Mouse (Mus musculus) lung, embryonic 15.5 days (tissue): ENCODE measurements around the gene Defb47. TPM values are rescaled to one million over a fixed set of nuclear protein-coding genes. Genes with fewer than 3 reads are reported as not detected.

Experiments
- ATAC-seq: fragments of 200-750 bp; cut with Nextera tagmentation; 2 replicates; pipeline ENCODE4 v1.8.0; 2017; ENCODE audit warnings: moderate number of reproducible peaks, borderline replicate concordance; ENCODE audit not compliant: low FRiP score, low TSS enrichment; ENCODE audit errors: extremely low read depth
- H3K27ac ChIP-seq: fragments of 300-500 bp; sonication (generic); 2 replicates; pipeline ENCODE4 v1.5.1; 2015; ENCODE audit warnings: moderate library complexity, mild to moderate bottlenecking, inconsistent platforms
- H3K27me3 ChIP-seq: fragments of 300-500 bp; sonication (generic); 2 replicates; pipeline ENCODE4 v1.6.1; 2015; ENCODE audit warnings: inconsistent platforms
- H3K36me3 ChIP-seq: fragments of 300-500 bp; sonication (generic); 2 replicates; pipeline ENCODE4 v1.6.1; 2015; ENCODE audit warnings: inconsistent platforms
- H3K4me1 ChIP-seq: fragments of 300-500 bp; sonication (generic); 2 replicates; pipeline ENCODE4 v1.6.1; 2015; ENCODE audit warnings: inconsistent platforms
- H3K4me2 ChIP-seq: fragments of 300-500 bp; sonication (generic); 2 replicates; pipeline ENCODE4 v1.6.1; 2015; ENCODE audit warnings: inconsistent platforms, mild to moderate bottlenecking, moderate library complexity
- H3K4me3 ChIP-seq: fragments of 300-500 bp; sonication (generic); 2 replicates; pipeline ENCODE4 v1.5.1; 2015; ENCODE audit warnings: mild to moderate bottlenecking, inconsistent platforms
- H3K9ac ChIP-seq: fragments of 300-500 bp; sonication (generic); 2 replicates; pipeline ENCODE4 v1.6.1; 2015; ENCODE audit warnings: inconsistent platforms
- H3K9me3 ChIP-seq: fragments of 300-500 bp; sonication (generic); 2 replicates; pipeline ENCODE4 v1.6.1; 2016; ENCODE audit warnings: inconsistent platforms
- WGBS: fragments of 180-500 bp; shearing (Covaris S2); methylation state at CpG from one replicate; pipeline ENCODE4 v1.1.7; 2015; 5-methylcytosine and 5-hydroxymethylcytosine counted together
- polyA plus RNA-seq: library from polyadenylated mRNA; unstranded; fragments of >200 nt; fragmentation: Nextera tagmentation; extraction: Ambion mirVana; gene quantifications from 2 replicates; pipeline ENCODE4 v1.2.1, GENCODE M21; 2015

Gene Defb47
- polyA plus RNA-seq, result not detected in 2 replicates

GRCm38 (mm10) chr14:62997777-62998176 is at the start of gene Defb47:
Gene Defb47, plus strand, starts transcription at chr14:62998077.
- no peaks in the 10 kb centered on the region for H3K4me1 ChIP-seq
- H3K27me3 ChIP-seq, result no peaks in the 10 kb centered on the region
- no peaks in the 10 kb centered on the region for H3K9me3 ChIP-seq
- H3K27ac ChIP-seq, result no peak within 1 kb of the TSS
- no peaks in the 10 kb centered on the region for H3K36me3 ChIP-seq
- WGBS, result 82% methylated on average over 8 of the region's 8 CpGs
- no peak within 1 kb of the TSS for H3K4me2 ChIP-seq
- no peak for ATAC-seq
- no peak within 1 kb of the TSS for H3K4me3 ChIP-seq
- no peak within 1 kb of the TSS for H3K9ac ChIP-seq

- no peaks in the 10 kb centered on the region for H3K9me3 ChIP-seq
- no peak overlapping the region for H3K4me3 ChIP-seq
- 88% methylated on average over 9 of the region's 9 CpGs for WGBS
- H3K4me1 ChIP-seq, result no peaks in the 10 kb centered on the region
- no peaks in the 10 kb centered on the region for H3K27me3 ChIP-seq
- no peak overlapping the region for H3K4me2 ChIP-seq
- no peak overlapping the region for H3K27ac ChIP-seq
- ATAC-seq, result no peak
- H3K36me3 ChIP-seq, result peaks cover 20% of the 10 kb centered on the region; the same call in 1 of the 2 replicates
- H3K9ac ChIP-seq, result no peak overlapping the region
These were observed 41.8 kb upstream of the Defb47 start for GRCm38 (mm10) chr14:62956091-62956490.

GRCm38 (mm10) chr14:62963632-62964031 is 34.2 kb upstream of the Defb47 start:
- Histone ChIP-seq H3K4me1 (0 out of 2 replicates have a peak, but pooled peaks cover 4% of the 10 kb centered on the region), H3K27ac (no peak overlapping the region), H3K4me2 (no peak overlapping the region), H3K36me3 (peaks cover 3% of the 10 kb centered on the region; the same call in 1 of the 2 replicates), H3K9ac (no peak overlapping the region), H3K4me3 (no peak overlapping the region), H3K9me3 (no peaks in the 10 kb centered on the region), H3K27me3 (no peaks in the 10 kb centered on the region)
- WGBS, result 76% methylated on average over 4 of the region's 4 CpGs
- no peak for ATAC-seq

GRCm38 (mm10) chr14:62965342-62965741 is 32.5 kb upstream of the Defb47 start:
- no peak overlapping the region for H3K4me3 ChIP-seq
- 0 out of 2 replicates have a peak, but pooled peaks cover 4% of the 10 kb centered on the region for H3K4me1 ChIP-seq
- ATAC-seq, result no peak
- no peak overlapping the region for H3K27ac ChIP-seq
- no peaks in the 10 kb centered on the region for H3K9me3 ChIP-seq
- H3K9ac ChIP-seq, result no peak overlapping the region
- H3K27me3 ChIP-seq, result no peaks in the 10 kb centered on the region
- peak overlapping the region; percentile 49; the same call in 1 of the 2 replicates for H3K4me2 ChIP-seq
- 86% methylated on average over 5 of the region's 5 CpGs for WGBS
- H3K36me3 ChIP-seq, result no peaks in the 10 kb centered on the region

GRCm38 (mm10) chr14:62965811-62966520 is 31.9 kb upstream of the Defb47 start:
- ATAC-seq, result no peak
- Histone ChIP-seq H3K9me3 (no peaks in the 10 kb centered on the region), H3K27ac (no peak overlapping the region), H3K36me3 (no peaks in the 10 kb centered on the region), H3K4me2 (peak overlapping the region; percentile 49), H3K4me3 (peak overlapping the region; percentile 26), H3K4me1 (0 out of 2 replicates have a peak, but pooled peaks cover 4% of the 10 kb centered on the region), H3K9ac (no peak overlapping the region), H3K27me3 (no peaks in the 10 kb centered on the region)
- WGBS, result 18% methylated on average over 15 of the region's 15 CpGs

- 12% methylated on average over 5 of the region's 5 CpGs for WGBS
- Histone ChIP-seq H3K9ac (no peak overlapping the region), H3K9me3 (no peaks in the 10 kb centered on the region), H3K4me3 (no peak overlapping the region), H3K36me3 (no peaks in the 10 kb centered on the region), H3K4me1 (no peaks in the 10 kb centered on the region), H3K27me3 (no peaks in the 10 kb centered on the region), H3K4me2 (no peak overlapping the region), H3K27ac (no peak overlapping the region)
- no peak for ATAC-seq
These were observed 22.8 kb upstream of the Defb47 start for GRCm38 (mm10) chr14:62975046-62975445.

GRCm38 (mm10) chr14:62979815-62980214 is 18.1 kb upstream of the Defb47 start:
- Histone ChIP-seq H3K27ac (no peak overlapping the region), H3K36me3 (no peaks in the 10 kb centered on the region), H3K4me1 (no peaks in the 10 kb centered on the region), H3K4me2 (no peak overlapping the region), H3K27me3 (no peaks in the 10 kb centered on the region), H3K4me3 (no peak overlapping the region), H3K9me3 (no peaks in the 10 kb centered on the region), H3K9ac (no peak overlapping the region)
- no peak for ATAC-seq
- 76% methylated on average over 1 of the region's 1 CpGs for WGBS

- H3K27ac ChIP-seq, result no peak within 1 kb of the TSS
- no peak within 1 kb of the TSS for H3K4me2 ChIP-seq
- no peaks in the 10 kb centered on the region for H3K9me3 ChIP-seq
- no peaks in the 10 kb centered on the region for H3K4me1 ChIP-seq
- H3K9ac ChIP-seq, result no peak within 1 kb of the TSS
- H3K27me3 ChIP-seq, result no peaks in the 10 kb centered on the region
- 50% methylated on average over 1 of the region's 1 CpGs for WGBS
- no peaks in the 10 kb centered on the region for H3K36me3 ChIP-seq
- no peak for ATAC-seq
- no peak within 1 kb of the TSS for H3K4me3 ChIP-seq
These were observed 13.5 kb upstream of the Defb47 start, which contains the start of gene Defb48 for GRCm38 (mm10) chr14:62984410-62984809. Gene Defb48, minus strand, starts transcription at chr14:62984510.

- H3K9ac ChIP-seq, result no peak overlapping the region
- no peaks in the 10 kb centered on the region for H3K27me3 ChIP-seq
- no peaks in the 10 kb centered on the region for H3K36me3 ChIP-seq
- H3K4me1 ChIP-seq, result no peaks in the 10 kb centered on the region
- no peak overlapping the region for H3K27ac ChIP-seq
- no peak overlapping the region for H3K4me2 ChIP-seq
- H3K4me3 ChIP-seq, result no peak overlapping the region
- no peaks in the 10 kb centered on the region for H3K9me3 ChIP-seq
- WGBS, result 39% methylated on average over 3 of the region's 3 CpGs
- no peak for ATAC-seq
These were observed 6.6 kb upstream of the Defb47 start for GRCm38 (mm10) chr14:62991271-62991670.

GRCm38 (mm10) chr14:62991849-62992510 is 5.9 kb upstream of the Defb47 start:
- no peaks in the 10 kb centered on the region for H3K9me3 ChIP-seq
- 63% methylated on average over 7 of the region's 7 CpGs for WGBS
- H3K4me1 ChIP-seq, result no peaks in the 10 kb centered on the region

GRCm38 (mm10) chr14:62998977-62999376 is 1.1 kb downstream of the Defb47 start:
- no peaks in the 10 kb centered on the region for H3K9me3 ChIP-seq
- WGBS, result 86% methylated on average over 4 of the region's 4 CpGs
- no peaks in the 10 kb centered on the region for H3K27me3 ChIP-seq
- H3K4me1 ChIP-seq, result no peaks in the 10 kb centered on the region
- no peaks in the 10 kb centered on the region for H3K36me3 ChIP-seq
- no peak overlapping the region for H3K9ac ChIP-seq
- ATAC-seq, result no peak
- H3K4me3 ChIP-seq, result no peak overlapping the region
- H3K27ac ChIP-seq, result no peak overlapping the region
- no peak overlapping the region for H3K4me2 ChIP-seq

More at GRCm38 (mm10) chr14:62991849-62992510, 5.9 kb upstream of the Defb47 start:
- Histone ChIP-seq H3K4me3 (no peak overlapping the region), H3K9ac (no peak overlapping the region), H3K27me3 (no peaks in the 10 kb centered on the region), H3K4me2 (no peak overlapping the region), H3K27ac (no peak overlapping the region), H3K36me3 (no peaks in the 10 kb centered on the region)
- ATAC-seq, result no peak

GRCm38 (mm10) chr14:63002588-63002987 is 4.7 kb downstream of the Defb47 start:
- no peaks in the 10 kb centered on the region for H3K27me3 ChIP-seq
- H3K4me1 ChIP-seq, result no peaks in the 10 kb centered on the region
- no peak overlapping the region for H3K27ac ChIP-seq
- 39% methylated on average over 2 of the region's 2 CpGs for WGBS
- H3K36me3 ChIP-seq, result no peaks in the 10 kb centered on the region
- no peaks in the 10 kb centered on the region for H3K9me3 ChIP-seq
- no peak overlapping the region for H3K9ac ChIP-seq
- no peak overlapping the region for H3K4me2 ChIP-seq
- no peak for ATAC-seq
- no peak overlapping the region for H3K4me3 ChIP-seq
